Mouse (Mus musculus) embryonic facial prominence, embryonic 13.5 days (tissue): ENCODE results near the gene Cacfd1. TPM values are rescaled to one million over a fixed set of nuclear protein-coding genes. Genes with fewer than 3 reads are reported as not detected.

Experiments used
- ATAC-seq: fragments of 200-750 bp; cut with Nextera tagmentation; 2 replicates; pipeline ENCODE4 v1.8.0; 2017; ENCODE audit warnings: low read depth; ENCODE audit not compliant: insufficient number of reproducible peaks, insufficient read depth, low FRiP score, low TSS enrichment
- H3K27ac ChIP-seq: fragments of 300-500 bp; sonication (generic); 2 replicates; pipeline ENCODE4 v1.5.1; 2015; ENCODE audit warnings: moderate library complexity, mild to moderate bottlenecking, inconsistent platforms
- H3K27me3 ChIP-seq: fragments of 300-500 bp; sonication (generic); 2 replicates; pipeline ENCODE4 v1.6.1; 2015; ENCODE audit warnings: mild to moderate bottlenecking, inconsistent platforms
- H3K36me3 ChIP-seq: fragments of 300-500 bp; sonication (generic); 2 replicates; pipeline ENCODE4 v1.6.1; 2015; ENCODE audit warnings: mild to moderate bottlenecking, inconsistent platforms
- H3K4me1 ChIP-seq: fragments of 300-500 bp; sonication (generic); 2 replicates; pipeline ENCODE4 v1.6.1; 2015; ENCODE audit warnings: inconsistent platforms
- H3K4me2 ChIP-seq: fragments of 300-500 bp; sonication (generic); 2 replicates; pipeline ENCODE4 v1.6.1; 2015; ENCODE audit warnings: moderate library complexity, mild to moderate bottlenecking, inconsistent platforms
- H3K4me3 ChIP-seq: fragments of 300-500 bp; sonication (generic); 2 replicates; pipeline ENCODE4 v1.5.1; 2015; ENCODE audit warnings: mild to moderate bottlenecking, inconsistent platforms
- H3K9ac ChIP-seq: fragments of 300-500 bp; sonication (generic); 2 replicates; pipeline ENCODE4 v1.6.1; 2015; ENCODE audit warnings: mild to moderate bottlenecking, inconsistent platforms
- H3K9me3 ChIP-seq: fragments of 300-500 bp; sonication (generic); 2 replicates; pipeline ENCODE4 v1.6.1; 2016; ENCODE audit warnings: inconsistent platforms
- WGBS: fragments of 180-500 bp; shearing (Covaris S2); methylation state at CpG from one replicate; pipeline ENCODE4 v1.1.7; 2015; ENCODE audit warnings: mixed read lengths; 5-methylcytosine and 5-hydroxymethylcytosine counted together
- polyA plus RNA-seq: library from polyadenylated mRNA; unstranded; fragments of >200 nt; fragmentation: Nextera tagmentation; extraction: Ambion mirVana; gene quantifications from 2 replicates; pipeline ENCODE4 v1.2.1, GENCODE M21; 2015

The Cacfd1 gene
- polyA plus RNA-seq, 1 experiment from 2014 or later, result 80.0 TPM

- no peaks in the 10 kb centered on the region for H3K9me3 ChIP-seq
- H3K9ac ChIP-seq, result no peak overlapping the region
- WGBS, result 64% methylated on average over 8 of the region's 8 CpGs
- H3K4me1 ChIP-seq, result no peaks in the 10 kb centered on the region
- no peak overlapping the region for H3K4me2 ChIP-seq
- H3K27me3 ChIP-seq, result no peaks in the 10 kb centered on the region
- ATAC-seq, result no peak
- no peak overlapping the region for H3K4me3 ChIP-seq
- H3K36me3 ChIP-seq, result no peaks in the 10 kb centered on the region
- no peak overlapping the region for H3K27ac ChIP-seq
Measured at GRCm38 (mm10) chr2:27045979-27046770, 36.4 kb downstream of the Cacfd1 start.

GRCm38 (mm10) chr2:27049408-27049807, 39.7 kb downstream of the Cacfd1 start:
- H3K27me3 ChIP-seq, result no peaks in the 10 kb centered on the region
- no peaks in the 10 kb centered on the region for H3K36me3 ChIP-seq
- whole genome bisulfite sequencing, result 52% methylated on average over 6 of the region's 6 CpGs
- no peak overlapping the region for H3K27ac ChIP-seq
- H3K9me3 ChIP-seq, result no peaks in the 10 kb centered on the region
- ATAC-seq, result no peak
- H3K4me3 ChIP-seq, result no peak overlapping the region
- no peak overlapping the region for H3K4me2 ChIP-seq
- no peaks in the 10 kb centered on the region for H3K4me1 ChIP-seq
- no peak overlapping the region for H3K9ac ChIP-seq

GRCm38 (mm10) chr2:27058251-27058650, 48.5 kb downstream of the Cacfd1 start:
- Histone ChIP-seq H3K27ac (peak overlapping the region; percentile 73), H3K36me3 (no peaks in the 10 kb centered on the region), H3K27me3 (no peaks in the 10 kb centered on the region), H3K4me3 (no peak overlapping the region), H3K4me2 (peak overlapping the region; percentile 26), H3K9ac (peak overlapping the region; percentile 49; the same call in 1 of the 2 replicates), H3K4me1 (peaks cover 18% of the 10 kb centered on the region), H3K9me3 (no peaks in the 10 kb centered on the region)
- WGBS, result 48% methylated on average over 4 of the region's 4 CpGs
- no peak for ATAC-seq

- H3K4me1 ChIP-seq, result peaks cover 18% of the 10 kb centered on the region
- H3K27me3 ChIP-seq, result no peaks in the 10 kb centered on the region
- H3K4me3 ChIP-seq, result no peak overlapping the region
- H3K9ac ChIP-seq, result 0 out of 2 replicates have a peak overlapping the region, but pooled peaks have one; percentile 49
- ATAC-seq, result peak; percentile 65; the same call in 1 of the 2 replicates
- peak overlapping the region; percentile 73 for H3K27ac ChIP-seq
- peak overlapping the region; percentile 26 for H3K4me2 ChIP-seq
- H3K9me3 ChIP-seq, result no peaks in the 10 kb centered on the region
- 39% methylated on average over 12 of the region's 12 CpGs for WGBS
- no peaks in the 10 kb centered on the region for H3K36me3 ChIP-seq
Measured at GRCm38 (mm10) chr2:27058751-27059150, 49.0 kb downstream of the Cacfd1 start.

GRCm38 (mm10) chr2:27059187-27059586, 49.5 kb downstream of the Cacfd1 start:
- no peak overlapping the region for H3K4me3 ChIP-seq
- peak overlapping the region; percentile 26 for H3K4me2 ChIP-seq
- peaks cover 18% of the 10 kb centered on the region for H3K4me1 ChIP-seq
- no peaks in the 10 kb centered on the region for H3K27me3 ChIP-seq
- peak overlapping the region; percentile 73 for H3K27ac ChIP-seq
- no peak overlapping the region for H3K9ac ChIP-seq
- H3K36me3 ChIP-seq, result no peaks in the 10 kb centered on the region
- WGBS, result 70% methylated on average over 9 of the region's 9 CpGs
- ATAC-seq, result 0 out of 2 replicates have a peak, but pooled peaks have one; percentile 17
- H3K9me3 ChIP-seq, result no peaks in the 10 kb centered on the region

GRCm38 (mm10) chr2:27067124-27067523, 57.4 kb downstream of the Cacfd1 start:
- Histone ChIP-seq H3K27me3 (no peaks in the 10 kb centered on the region), H3K4me3 (no peak overlapping the region), H3K27ac (no peak overlapping the region), H3K4me1 (peaks cover 7% of the 10 kb centered on the region; the same call in 1 of the 2 replicates), H3K9ac (no peak overlapping the region), H3K36me3 (no peaks in the 10 kb centered on the region), H3K9me3 (no peaks in the 10 kb centered on the region), H3K4me2 (no peak overlapping the region)
- ATAC-seq, result no peak
- WGBS, result 85% methylated on average over 2 of the region's 2 CpGs

- H3K4me3 ChIP-seq, result no peak overlapping the region
- H3K27me3 ChIP-seq, result no peaks in the 10 kb centered on the region
- no peak overlapping the region for H3K9ac ChIP-seq
- no peak overlapping the region for H3K27ac ChIP-seq
- WGBS, result 43% methylated on average over 2 of the region's 2 CpGs
- peaks cover 10% of the 10 kb centered on the region; the same call in 1 of the 2 replicates for H3K4me1 ChIP-seq
- ATAC-seq, result no peak
- no peaks in the 10 kb centered on the region for H3K36me3 ChIP-seq
- no peaks in the 10 kb centered on the region for H3K9me3 ChIP-seq
- H3K4me2 ChIP-seq, result no peak overlapping the region
Measured at GRCm38 (mm10) chr2:27067996-27068395, 58.3 kb downstream of the Cacfd1 start.

- Histone ChIP-seq H3K9me3 (no peaks in the 10 kb centered on the region), H3K9ac (no peak overlapping the region), H3K4me2 (no peak overlapping the region), H3K36me3 (no peaks in the 10 kb centered on the region), H3K4me3 (no peak overlapping the region), H3K27ac (no peak overlapping the region), H3K27me3 (no peaks in the 10 kb centered on the region), H3K4me1 (peaks cover 15% of the 10 kb centered on the region)
- WGBS, result 60% methylated on average over 3 of the region's 3 CpGs
- no peak for ATAC-seq
Measured at GRCm38 (mm10) chr2:27069646-27070045, 59.9 kb downstream of the Cacfd1 start.

GRCm38 (mm10) chr2:27070247-27070813, 60.6 kb downstream of the Cacfd1 start:
- Histone ChIP-seq H3K9me3 (no peaks in the 10 kb centered on the region), H3K4me3 (no peak overlapping the region), H3K9ac (no peak overlapping the region), H3K27ac (no peak overlapping the region), H3K4me2 (no peak overlapping the region), H3K36me3 (no peaks in the 10 kb centered on the region), H3K27me3 (no peaks in the 10 kb centered on the region), H3K4me1 (peaks cover 15% of the 10 kb centered on the region)
- no peak for ATAC-seq
- 77% methylated on average over 2 of the region's 2 CpGs for WGBS

Other genes with a start within 250 kb of the Cacfd1 start
- gene Abo, start 144.9 kb upstream of the Cacfd1 start, polyA plus RNA-seq, result not detected in 2 replicates
- gene Surf6, start 107.0 kb upstream of the Cacfd1 start, polyA plus RNA-seq, result 32.9 and 33.1 TPM in 2 replicates
- gene Med22, start 99.2 kb upstream of the Cacfd1 start, polyA plus RNA-seq, result 55.1 and 60.5 TPM in 2 replicates
- 596 and 711 TPM in 2 replicates for gene Rpl7a, start 99.2 kb upstream of the Cacfd1 start, polyA plus RNA-seq
- 49.0 and 49.1 TPM in 2 replicates for gene Surf2, start 93.6 kb upstream of the Cacfd1 start, polyA plus RNA-seq
- gene Surf1, start 93.4 kb upstream of the Cacfd1 start, polyA plus RNA-seq, result 54.1 and 63.3 TPM in 2 replicates
- gene Surf4, start 76.0 kb upstream of the Cacfd1 start, polyA plus RNA-seq, result 203 and 220 TPM in 2 replicates
- gene Stkld1, start 75.9 kb upstream of the Cacfd1 start, polyA plus RNA-seq, result 0.22 TPM in 1 of 2 replicates, not detected in the other
- gene Rexo4, start 45.5 kb upstream of the Cacfd1 start, polyA plus RNA-seq, result 51.9 and 55.3 TPM in 2 replicates
- gene Adamts13, start 36.5 kb upstream of the Cacfd1 start, polyA plus RNA-seq, result not detected in 2 replicates
- 0.44 and 0.84 TPM in 2 replicates for gene Slc2a6, start 18.1 kb downstream of the Cacfd1 start, polyA plus RNA-seq
- 3.5 and 6.4 TPM in 2 replicates for gene Mymk, start 62.3 kb downstream of the Cacfd1 start, polyA plus RNA-seq
- 2.9 and 4.3 TPM in 2 replicates for gene Adamtsl2, start 69.5 kb downstream of the Cacfd1 start, polyA plus RNA-seq
- 0.24 and 0.37 TPM in 2 replicates for gene Fam163b, start 132.6 kb downstream of the Cacfd1 start, polyA plus RNA-seq
- gene Dbh, start 155.3 kb downstream of the Cacfd1 start, polyA plus RNA-seq, result 0.07 and 0.14 TPM in 2 replicates
- gene Sardh, start 238.4 kb downstream of the Cacfd1 start, polyA plus RNA-seq, result 5.1 and 5.8 TPM in 2 replicates